Mouse (Mus musculus): ENCODE results near the gene Cox6a1.
"Not testable (repeated sequence)": the region's sequence is repeated elsewhere in the genome, so short reads cannot be mapped to it uniquely, and the experiment has no call there.

Cox6a1 gene

DNA sequence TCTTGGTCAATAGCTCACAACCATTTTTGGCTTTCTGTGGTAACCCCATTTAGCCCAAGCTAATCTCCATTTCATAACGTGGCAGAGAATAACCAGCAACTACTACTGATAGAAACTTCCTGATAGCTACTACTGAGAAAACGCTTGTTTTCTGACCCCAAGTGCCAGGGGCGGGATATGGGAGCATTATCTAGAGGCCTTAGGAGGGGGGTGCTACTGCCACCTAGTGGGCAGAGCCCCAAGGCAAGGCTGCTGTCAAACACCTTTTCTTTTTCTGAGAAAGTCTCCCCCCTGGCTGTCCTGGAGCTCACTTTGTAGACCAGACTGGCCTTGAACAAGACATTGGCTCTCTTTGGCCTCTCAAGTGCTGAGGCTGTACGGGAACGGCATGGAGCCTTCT lies 1.2 kb downstream of the Cox6a1 start:
- DNase-seq (ENCODE audit: low read depth, low spot score), result peak; percentile 75

DNA sequence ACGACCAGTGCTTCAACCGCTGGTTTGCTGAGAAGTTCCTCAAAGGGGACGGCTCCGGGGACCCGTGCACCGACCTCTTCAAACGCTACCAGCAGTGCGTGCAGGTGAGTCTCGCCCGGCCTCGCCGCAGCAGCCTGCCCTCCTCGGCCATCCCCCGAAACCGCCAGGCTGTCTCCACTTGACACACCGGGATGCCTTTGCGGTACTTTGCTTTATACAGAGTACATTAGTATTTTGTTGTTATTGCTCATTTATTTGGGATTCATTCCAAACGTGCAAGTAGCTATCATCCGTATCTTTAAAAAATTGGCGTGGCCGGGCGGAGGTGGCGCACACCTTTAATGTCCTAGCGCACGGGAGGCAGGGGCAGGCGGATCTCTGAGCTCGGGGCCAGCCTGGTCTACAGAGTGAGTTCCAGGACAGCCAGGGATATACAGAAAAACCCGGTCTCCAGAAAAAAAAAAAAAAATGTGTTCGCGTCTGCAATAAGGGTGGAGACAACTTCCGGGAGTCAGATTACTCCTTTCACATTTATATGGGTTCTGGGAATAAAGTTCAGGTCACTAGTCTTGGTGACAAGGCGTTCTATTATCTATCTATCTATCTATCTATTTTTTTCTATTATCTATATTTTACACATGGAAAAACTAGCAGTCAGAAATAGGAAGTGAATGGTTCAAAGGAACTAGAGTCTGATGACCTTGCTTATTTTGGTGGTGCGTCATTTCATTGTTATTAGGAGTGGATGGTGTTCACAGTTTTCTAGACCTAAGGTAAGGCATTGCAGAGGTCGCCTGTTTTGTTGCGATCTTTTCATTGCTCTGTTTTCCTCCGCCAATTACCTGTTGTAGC lies 7.2 kb downstream of the Cox6a1 start:
- DNase-seq (ENCODE audit: low read depth, low spot score), result no peak

DNA sequence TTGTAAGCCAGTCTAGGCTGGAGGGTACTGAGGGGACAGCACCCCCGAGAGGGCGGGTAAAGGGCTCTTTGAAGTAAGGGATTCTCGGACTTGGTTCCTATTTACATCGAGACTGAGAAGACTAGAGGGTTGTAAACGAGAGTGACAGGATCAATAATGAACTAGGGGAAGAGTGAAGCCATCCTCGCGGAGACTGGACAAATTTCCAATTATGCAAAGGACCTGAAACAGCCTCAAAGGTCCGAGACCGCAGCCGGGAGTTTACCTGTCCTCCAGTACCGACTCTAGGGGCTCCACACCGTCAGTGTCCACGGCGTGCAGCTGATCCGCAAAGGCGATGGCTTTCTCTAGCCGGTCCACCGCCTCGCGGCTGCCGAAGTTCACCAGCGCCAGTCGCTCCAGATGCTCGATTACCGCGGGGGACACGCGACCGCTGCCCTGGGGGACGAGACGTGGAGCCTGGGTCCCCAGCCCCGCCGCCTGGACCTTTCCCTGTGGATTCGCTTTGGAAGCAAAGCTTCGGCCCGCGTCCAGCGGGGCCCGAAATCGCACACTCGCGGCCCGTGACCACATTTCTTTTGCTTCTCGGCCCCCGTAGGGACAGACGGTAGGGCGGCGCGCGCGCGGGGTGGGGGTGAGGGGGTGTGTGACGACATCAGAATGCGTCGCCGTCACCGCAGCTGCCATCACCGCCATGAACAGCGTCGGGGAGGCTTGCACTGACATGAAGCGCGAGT lies 8.0 kb downstream of the Cox6a1 start, which contains the start of the genes Gatc and Triap1:
Gene Gatc, minus strand, starts transcription at position 602 of the 737 bp plus-strand sequence.
Gene Triap1, plus strand, starts transcription at position 649 of the 737 bp plus-strand sequence.
- peak; percentile 81 for DNase-seq (ENCODE audit: low read depth, low spot score)

DNA sequence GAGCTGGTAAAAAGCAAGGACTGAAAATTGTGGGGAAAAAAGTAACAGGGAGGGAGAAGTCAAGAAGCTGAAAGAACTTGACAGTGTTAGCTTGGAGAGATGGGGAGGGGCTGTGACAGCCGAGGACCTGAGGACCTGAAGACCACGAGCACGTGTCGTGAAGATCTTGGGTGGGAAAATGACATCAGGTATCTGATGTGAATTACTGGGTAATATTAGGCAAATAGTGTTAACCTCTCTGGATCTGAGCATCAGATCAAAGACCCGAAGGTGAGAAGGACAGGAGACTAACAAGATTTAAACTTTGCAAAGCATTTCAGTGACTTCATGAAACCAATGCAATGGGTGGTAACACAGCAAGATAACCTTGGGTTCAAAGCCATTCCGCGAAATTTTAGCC lies 8.8 kb downstream of the Cox6a1 start:
- DNase-seq (ENCODE audit: low read depth, low spot score), result no peak

DNA sequence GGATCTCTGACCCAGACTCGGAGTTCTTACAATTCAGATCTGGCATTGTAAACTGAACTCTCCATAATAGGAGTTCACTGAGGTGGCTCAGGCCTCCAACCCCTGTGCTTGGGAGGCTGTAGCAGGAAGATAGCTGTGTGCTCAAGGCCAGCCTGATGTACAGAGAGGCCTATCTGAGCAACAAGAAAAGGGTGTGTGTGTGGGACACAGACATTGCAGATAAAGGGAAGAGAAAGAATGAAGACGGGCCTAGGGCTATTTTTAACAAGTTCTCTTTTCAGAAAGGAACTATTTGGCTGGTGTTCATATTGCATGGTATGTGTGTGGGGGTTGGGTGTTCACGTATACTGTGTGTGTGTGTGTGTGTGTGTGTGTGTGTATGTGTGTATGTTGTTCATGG lies 15.2 kb downstream of the Cox6a1 start:
- DNase-seq (ENCODE audit: low read depth, low spot score), result no peak

DNA sequence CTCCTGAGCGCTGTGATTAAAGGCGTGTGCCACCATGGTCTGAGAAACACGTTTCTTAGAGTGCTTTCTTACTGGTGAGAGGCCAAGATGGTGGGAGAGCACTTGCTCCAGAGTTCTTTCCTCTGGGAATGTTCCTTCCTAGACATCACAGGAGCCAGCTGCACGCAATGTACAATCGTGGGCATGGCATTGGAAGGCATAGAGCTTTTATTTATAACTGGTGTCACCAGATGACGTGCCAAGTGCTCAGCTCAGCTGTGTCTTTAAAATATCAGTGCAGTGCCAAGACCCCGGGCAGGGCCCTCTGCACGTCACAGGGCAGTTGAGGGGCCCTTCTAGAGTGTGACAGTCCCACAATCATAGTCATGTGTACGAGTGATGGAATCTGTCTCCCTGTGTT lies 17.8 kb downstream of the Cox6a1 start:
- DNase-seq (ENCODE audit: low read depth, low spot score), result no peak

DNA sequence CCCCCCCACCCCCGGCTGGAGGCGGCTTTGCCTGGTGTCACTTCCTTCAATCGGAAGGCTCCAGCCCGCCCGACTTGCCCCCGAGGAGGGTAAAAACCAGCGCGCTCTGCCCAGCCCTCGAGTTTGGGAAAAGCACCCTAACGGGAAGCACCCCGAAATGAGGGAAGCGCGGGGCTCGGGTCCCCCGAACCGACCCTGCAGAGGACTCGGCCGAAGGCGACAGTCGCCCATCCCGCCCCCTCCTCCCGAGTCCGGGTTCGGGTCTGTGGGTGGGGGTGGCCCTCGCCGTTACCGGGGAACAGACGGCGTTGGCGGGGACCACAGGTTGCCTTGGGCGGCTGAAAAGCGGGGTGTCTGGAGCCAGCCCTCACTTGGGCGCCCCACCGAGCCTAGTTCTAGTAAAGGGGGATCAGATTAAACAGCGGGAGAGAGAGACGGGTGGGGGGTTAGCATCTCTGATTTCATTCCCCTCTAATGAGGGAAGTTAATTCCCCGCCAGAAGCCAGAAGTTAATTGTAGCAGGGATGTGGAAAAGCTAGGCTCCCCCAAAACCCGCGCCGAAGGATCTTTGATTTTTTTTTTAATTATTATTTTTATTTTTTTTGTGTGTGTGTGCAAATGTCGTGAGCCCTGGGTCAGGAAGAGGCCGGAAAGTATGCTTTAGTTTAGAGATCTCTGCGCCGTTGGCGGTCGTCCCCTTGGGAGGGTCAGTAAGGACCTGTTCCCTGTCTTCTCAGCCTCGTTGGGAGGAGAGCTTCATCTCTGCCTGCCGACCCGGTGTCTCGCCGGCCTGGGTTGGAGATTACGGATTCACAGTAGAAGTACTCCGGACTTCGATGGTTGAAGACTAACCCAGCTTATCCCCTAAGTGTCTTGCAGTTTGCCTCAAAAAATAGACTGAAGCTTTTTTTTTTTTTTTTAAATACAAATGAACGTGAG lies 20.9 kb downstream of the Cox6a1 start:
- DNase-seq (ENCODE audit: low read depth, low spot score), result no peak

DNA sequence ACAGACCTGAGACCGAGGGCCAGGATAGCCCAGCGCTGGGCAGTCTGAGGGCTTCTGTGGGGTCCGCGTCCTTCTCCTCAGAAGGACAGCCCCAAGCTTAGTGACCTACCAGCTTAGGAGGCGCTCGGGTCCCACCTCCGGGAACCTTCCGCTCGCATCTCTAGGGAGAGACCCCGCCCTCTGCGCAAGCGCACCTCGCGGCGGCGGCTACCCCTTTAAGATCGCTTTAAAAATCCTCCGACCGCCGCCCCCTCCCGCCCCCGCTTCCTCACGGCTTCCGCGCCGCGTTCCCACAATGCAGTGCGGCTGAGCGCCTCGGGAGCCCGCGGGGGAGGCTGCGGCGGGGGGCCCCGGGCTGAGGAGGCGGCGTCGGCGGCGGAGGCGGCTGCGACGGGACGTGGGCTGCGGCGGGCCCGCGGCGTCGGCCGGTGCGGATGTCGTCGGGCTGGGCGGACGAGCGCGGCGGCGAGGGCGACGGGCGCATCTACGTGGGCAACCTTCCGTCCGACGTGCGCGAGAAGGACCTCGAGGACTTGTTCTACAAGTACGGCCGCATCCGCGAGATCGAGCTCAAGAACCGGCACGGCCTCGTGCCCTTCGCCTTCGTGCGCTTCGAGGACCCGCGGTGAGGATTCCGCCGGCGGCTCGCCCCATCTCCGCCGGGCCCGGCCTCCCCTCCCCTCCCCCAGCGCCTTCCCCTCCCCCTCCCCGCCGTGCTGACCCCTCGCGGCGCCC lies 21.7 kb downstream of the Cox6a1 start, which contains the start of gene Srsf9:
Gene Srsf9, plus strand, starts transcription at position 303 of the 735 bp plus-strand sequence.
- DNase-seq (ENCODE audit: low read depth, low spot score), result peak; percentile 89

DNA sequence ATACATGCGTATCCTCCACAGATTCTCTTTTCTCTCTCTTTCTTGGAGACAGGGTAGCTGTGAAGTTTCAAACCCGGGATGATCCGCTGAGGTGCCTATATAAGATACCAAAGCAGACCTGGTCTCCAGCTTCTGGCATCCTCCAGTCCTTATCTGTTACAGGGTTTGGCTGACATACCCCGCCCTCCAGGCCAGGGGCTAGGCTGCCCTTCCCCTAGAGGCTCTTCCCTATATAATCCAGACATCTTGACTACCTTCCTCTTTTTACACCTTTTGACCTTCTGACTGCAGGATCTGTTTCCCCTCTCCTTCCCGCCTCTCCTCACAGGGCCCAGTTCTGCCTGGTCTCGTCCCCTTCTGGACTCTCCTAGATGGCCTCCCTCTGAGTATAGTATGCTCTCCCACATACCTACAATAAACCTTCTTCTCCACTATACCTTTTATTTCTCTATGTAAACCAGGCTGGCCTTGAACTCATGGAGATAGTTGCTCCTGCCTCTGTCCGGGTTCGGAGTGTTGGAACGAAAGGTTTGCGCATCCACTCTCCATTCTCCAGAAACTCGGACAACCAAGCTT lies 22.4 kb downstream of the Cox6a1 start:
- no peak for DNase-seq (ENCODE audit: low read depth, low spot score)

DNA sequence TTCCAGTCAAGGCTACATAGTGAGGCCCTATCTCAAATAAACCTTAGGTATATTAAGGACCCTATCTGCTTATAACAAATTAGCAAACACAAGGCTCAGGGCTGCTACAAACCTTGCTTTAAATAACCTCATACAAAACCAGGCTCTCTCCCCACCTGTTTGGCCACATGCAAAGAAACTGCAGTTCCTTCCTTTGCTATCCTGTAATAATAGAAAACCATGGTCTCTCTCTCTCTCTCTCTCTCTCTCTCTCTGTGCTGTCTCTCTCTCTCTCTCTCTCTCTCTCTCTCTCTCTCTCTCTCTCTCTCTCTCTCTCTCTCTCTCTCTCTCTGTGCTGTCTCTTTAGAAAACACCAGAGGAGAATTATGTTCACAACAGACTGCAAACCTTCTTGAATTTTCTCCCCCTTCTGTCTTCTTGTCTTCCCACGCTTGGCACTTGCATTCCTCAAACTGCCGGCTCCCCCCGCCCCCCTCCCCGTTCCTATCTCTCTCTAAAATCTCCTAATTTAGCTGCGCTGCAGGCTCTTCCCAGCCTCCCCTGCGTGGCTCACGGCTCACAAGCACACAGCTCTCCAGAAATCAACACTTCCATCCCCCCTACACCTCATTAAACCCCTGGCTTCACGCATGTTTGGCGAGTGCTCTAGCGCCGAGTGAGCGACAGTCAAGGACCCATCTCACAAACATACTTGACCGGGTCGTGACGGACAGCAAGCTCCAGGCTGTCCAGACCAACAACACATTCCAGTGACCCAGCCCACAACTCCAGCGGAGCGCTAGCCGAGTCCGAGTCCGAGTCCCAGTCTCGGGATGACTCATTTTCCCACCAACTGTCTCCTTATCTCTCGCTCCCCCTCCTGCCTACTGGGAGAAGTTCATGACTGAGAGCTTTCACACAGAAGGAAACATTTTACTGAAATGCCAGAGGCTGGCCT lies 29.5 kb downstream of the Cox6a1 start:
- no peak for DNase-seq (ENCODE audit: low read depth, low spot score)

DNA sequence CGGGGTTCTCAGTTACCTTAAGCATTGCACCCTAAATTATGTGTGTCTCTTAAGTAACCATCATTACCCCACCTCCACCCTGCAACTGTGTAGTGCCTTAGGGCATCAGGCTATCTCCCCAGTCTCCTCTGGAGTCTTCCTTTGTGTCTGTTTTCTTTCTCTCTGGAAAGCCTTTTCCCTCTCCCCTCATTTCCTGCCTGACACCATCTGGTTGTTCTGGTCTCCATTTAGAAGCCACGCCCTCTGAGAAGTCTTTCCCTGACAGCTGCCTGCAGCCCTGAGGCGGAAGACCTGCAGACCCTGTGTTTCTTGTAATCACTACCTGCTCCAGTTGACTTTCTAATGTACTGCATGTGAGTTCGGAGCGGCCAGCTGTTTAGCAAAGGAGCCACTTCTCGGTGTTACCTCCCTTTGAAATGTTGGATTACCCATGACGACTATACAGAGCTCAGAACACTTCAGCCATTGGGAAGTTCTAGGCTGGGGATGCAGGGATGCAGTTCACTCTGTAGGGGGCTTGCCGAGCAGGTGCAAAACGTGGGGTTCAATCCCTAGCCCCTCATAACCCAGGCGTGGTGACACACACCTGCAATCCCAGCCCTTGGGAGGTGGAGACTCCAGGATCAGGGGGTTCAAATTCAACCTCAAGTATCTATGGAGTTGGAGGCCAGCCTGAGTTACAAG lies 31.0 kb downstream of the Cox6a1 start:
- no peak for DNase-seq (ENCODE audit: low read depth, low spot score)

DNA sequence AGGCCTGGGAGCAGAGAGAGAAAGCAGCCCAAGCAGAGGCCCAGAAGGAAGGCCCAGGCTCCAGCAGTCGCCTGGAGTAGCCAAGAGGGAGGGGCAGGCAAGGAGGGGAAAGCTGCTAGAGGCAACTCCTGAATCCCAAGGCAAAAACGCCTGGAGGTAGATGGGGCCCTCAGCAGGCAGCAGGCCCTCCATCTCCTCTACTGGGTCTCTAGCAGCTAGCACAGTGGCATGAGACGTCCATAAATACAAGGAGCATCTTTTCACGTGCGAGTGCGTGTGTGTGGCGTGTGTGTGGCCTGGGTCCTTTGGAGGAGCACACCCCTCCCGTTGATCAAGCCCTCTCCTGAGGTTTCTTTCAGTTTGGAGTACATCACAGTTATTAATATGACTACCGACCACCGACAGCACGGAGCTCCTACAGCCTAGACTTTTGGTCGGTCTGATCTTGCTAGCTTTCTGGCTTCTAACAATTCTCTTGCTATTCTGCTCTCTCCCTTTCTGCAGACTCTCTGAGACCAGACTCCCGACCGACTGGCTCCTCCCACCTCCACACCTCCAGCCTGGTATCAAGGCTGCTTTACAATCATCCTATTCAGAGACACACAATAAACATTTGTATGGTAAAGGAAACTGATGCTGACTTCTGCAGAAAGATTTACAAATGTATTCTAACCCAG lies 31.7 kb downstream of the Cox6a1 start:
- no peak for DNase-seq (ENCODE audit: low read depth, low spot score)

DNA sequence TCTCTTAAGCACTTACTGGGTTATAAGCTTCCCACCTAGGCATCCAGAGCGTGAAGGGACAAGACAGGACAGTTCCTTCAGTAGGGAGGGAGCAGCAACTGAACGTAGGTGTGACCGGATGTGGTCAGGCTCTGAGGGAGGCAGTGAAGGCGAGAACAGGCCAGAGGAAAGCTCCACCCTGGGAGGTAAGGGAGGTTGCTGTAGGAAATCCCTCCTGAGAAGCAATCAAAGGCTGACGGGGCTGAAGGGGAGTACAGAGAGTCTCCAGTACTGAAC lies 35.2 kb downstream of the Cox6a1 start:
- DNase-seq (ENCODE audit: low read depth, low spot score), result no peak

DNA sequence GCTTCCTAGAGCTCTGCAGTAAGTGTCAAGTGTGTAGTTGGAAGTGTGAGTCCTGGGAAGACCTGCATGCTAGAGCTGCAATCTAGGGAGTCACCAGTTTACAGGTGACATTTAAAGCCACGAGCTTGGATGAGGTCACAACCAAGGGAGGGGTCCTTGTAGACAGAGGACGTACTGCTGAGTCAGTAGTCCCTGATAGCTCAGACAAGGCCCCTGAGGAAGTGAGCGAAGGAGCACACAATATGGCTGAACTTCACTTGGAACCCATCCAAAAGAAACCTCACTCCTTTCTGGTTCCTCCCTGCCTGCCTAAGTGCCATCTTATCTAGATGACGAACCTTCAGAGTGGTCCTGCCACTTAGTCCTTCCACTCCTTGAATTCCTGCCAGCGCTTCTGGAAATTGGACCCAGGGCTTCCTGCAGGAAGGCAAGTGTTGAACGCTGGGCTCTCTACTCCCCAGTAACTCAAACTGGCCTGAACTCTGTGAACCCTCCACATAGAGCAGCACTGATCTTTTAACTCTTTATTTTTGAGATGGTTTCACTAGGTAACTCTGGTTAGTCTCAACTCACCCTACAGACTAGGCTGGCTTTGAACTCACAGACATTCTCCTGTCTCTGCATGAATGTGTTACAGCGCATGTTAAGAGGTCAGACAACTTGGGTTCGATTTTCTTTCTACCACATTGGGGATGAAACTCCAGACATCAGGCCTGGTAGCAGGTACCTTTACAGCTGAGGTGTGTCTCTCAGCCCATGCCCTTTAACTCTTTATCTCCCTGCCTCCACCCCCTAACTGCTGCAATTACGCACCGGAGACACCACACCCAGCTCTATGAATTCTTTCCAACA lies 35.7 kb downstream of the Cox6a1 start:
- DNase-seq (ENCODE audit: low read depth, low spot score), result no peak

DNA sequence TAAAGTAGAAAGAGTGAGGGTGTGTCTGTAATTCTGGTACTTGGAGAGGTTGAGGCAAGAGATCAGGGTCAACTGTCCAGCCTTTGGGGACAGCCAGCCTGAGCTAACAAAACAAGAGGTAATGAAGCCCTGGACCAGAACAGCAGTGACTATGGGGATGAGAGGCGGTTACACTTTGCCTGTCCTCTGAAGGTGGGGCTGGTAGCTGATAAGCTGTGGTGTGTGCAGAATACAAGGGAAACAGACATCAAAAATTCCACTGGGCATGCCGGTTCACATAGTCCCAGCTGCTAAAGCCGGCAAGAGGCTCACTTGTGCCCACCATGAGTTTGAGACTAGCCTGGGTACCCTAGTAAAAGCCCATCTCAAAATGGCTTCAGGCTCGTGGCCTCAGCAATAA lies 36.4 kb downstream of the Cox6a1 start:
- no peak for DNase-seq (ENCODE audit: low read depth, low spot score)

DNA sequence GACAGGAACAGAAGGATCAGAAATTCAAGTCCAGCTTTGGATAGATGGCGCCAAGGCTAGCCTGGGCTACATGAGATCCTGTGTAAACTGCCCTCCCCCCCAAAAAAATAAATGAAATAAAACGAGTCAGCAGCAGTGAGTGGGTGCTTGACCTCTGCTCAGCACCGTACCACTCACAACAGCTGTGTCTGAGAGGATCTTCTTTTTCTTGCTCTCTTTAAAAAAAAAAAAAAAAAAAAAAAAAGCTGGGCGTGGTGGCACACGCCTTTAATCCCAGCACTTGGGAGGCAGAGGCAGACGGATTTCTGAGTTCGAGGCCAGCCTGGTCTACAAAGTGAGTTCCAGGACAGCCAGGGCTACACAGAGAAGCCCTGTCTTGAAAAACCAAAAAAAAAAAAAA lies 46.6 kb downstream of the Cox6a1 start:
- not testable (repeated sequence) for DNase-seq (ENCODE audit: low read depth, low spot score)

DNA sequence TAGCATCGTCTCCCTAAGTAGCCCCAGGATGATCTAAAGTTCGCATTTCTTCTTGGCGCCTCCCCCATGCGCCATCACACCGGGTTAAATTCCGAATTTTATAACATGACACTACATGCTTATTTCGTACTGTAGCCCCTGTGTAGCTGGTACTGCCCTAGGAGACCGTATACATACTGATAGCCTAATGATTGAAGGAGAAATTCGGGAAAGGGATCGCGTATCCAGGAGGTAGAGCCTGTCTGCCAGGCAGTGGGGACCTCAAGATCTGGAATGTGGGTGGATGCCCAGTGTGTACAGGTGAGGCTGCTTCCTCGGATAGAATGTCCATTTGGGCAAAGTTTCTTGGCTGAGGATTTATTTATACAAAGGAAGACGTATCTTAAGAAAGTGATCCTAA lies 47.2 kb downstream of the Cox6a1 start:
- no peak for DNase-seq (ENCODE audit: low read depth, low spot score)
